Mouse (Mus musculus): ENCODE results near the gene Duox1. TPM values are rescaled to one million over a fixed set of nuclear protein-coding genes. Genes with fewer than 3 reads are reported as not detected.

Gene Duox1
- total RNA-seq, 2 experiments from 2014 or later, result not detected

- no peak overlapping the region for H3K4me3 ChIP-seq
- DNase-seq (ENCODE audit: low spot score in 2 of 2), result no peak
- no peak overlapping the region for H3K27ac ChIP-seq
- no peak for TF ChIP-seq CTCF (conservative IDR thresholded peaks at IDR 0.05)
These were observed 80.7 kb downstream of the Duox1 start for GRCm38 (mm10) chr2:122396150-122396549.

Other genes with a start within 250 kb of the Duox1 start
- 10 to 100 TPM; 15.5 to 17.1 TPM for gene Spg11, start 197.3 kb upstream of the Duox1 start, total RNA-seq (2021)
- gene B2m, start 168.0 kb upstream of the Duox1 start, total RNA-seq (2021), result 100 to 1,000 TPM in 1 of 2 experiments, 10 to 100 TPM in 1; 98.0 to 115 TPM
- not detected for gene Trim69, start 155.0 kb upstream of the Duox1 start, total RNA-seq (2021)
- gene Patl2, start 129.5 kb upstream of the Duox1 start, total RNA-seq (2021), result not detected
- gene Terb2, start 129.4 kb upstream of the Duox1 start, total RNA-seq (2021), result not detected
- gene Sord, start 80.9 kb upstream of the Duox1 start, total RNA-seq (2021), result 10 to 100 TPM; 19.0 to 19.3 TPM
- under 1 TPM in 1 of 2 experiments, not detected in 1; 0.08 TPM for gene Duox2, start 17.2 kb upstream of the Duox1 start, total RNA-seq (2021)
- gene Duoxa2, start 16.8 kb upstream of the Duox1 start, total RNA-seq (2021), result not detected
- gene Duoxa1, start 1.9 kb upstream of the Duox1 start, total RNA-seq (2021), result not detected
- 10 to 100 TPM; 61.7 to 62.6 TPM for gene Shf, start 53.5 kb downstream of the Duox1 start, total RNA-seq (2021)
- under 1 TPM in 1 of 2 experiments, not detected in 1; 0.54 TPM for gene Slc28a2, start 110.8 kb downstream of the Duox1 start, total RNA-seq (2021)
- not detected for gene Gm14085, start 169.3 kb downstream of the Duox1 start, total RNA-seq (2021)

Data from layer of hippocampus, adult 2 months (tissue).